Mouse (Mus musculus) cortical plate, adult 2 months (tissue): Measurements from ENCODE around the gene Gucd1. TPM values are rescaled to one million over a fixed set of nuclear protein-coding genes. Genes with fewer than 3 reads are reported as not detected.
"Not testable (repeated sequence)": the region's sequence is repeated elsewhere in the genome, so short reads cannot be mapped to it uniquely, and the experiment has no call there.

Source experiments
- H3K27ac ChIP-seq: fragments of 200-500 bp; 2 replicates; pipeline ENCODE4 v1.5.1; 2012; ENCODE audit warnings: low read length, control low read depth, inconsistent platforms; ENCODE audit not compliant: insufficient read depth
- H3K4me1 ChIP-seq: fragments of 200-500 bp; 2 replicates; pipeline ENCODE4 v1.6.1; 2011; ENCODE audit warnings: low read length; ENCODE audit not compliant: control insufficient read depth, insufficient read depth
- H3K4me3 ChIP-seq: fragments of 200-500 bp; 2 replicates; pipeline ENCODE4 v1.5.1; 2011; ENCODE audit warnings: mild to moderate bottlenecking, low read length, control low read depth; ENCODE audit not compliant: insufficient read depth
- CTCF ChIP-seq: fragments of 200-500 bp; IDR thresholded peaks from 2 replicates; pipeline ENCODE4 v1.5.1; 2011; ENCODE audit warnings: mild to moderate bottlenecking, control low read depth, low read length; ENCODE audit not compliant: insufficient read depth; ENCODE audit errors: extremely low read depth
- POLR2A ChIP-seq: fragments of 200-500 bp; IDR thresholded peaks from 2 replicates; pipeline ENCODE4 v1.6.1; 2011; ENCODE audit warnings: mild to moderate bottlenecking, low read length, control low read depth; ENCODE audit not compliant: insufficient read depth; ENCODE audit errors: extremely low read depth
- polyA plus RNA-seq: library from polyadenylated mRNA; depleted of rRNA; stranded (reverse); fragments of >200 nt; gene quantifications from 2 replicates; pipeline ENCODE4 v1.2.3, GENCODE M21; 2012

Gucd1 gene
- polyA plus RNA-seq, 1 experiment: 16.0 TPM

DNA sequence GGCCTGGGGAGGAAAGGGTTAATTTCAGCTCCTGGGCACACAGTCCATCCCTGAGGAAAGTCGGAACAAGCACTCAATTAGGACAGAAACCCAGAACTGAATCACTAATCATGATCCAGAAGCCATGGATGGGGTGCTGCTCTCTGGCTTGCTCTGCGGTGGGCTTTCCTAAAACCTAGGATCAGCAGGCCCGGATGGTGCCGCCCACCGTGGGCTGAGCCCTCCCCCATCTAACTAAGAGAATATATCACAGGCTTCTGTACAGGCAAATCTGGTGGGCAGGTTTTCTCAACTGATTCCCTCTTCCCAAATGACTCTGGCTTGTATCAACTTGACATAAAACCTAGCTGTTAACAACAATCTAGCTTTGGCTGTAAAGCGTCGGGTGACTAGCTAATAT is 30.1 kb upstream of the Gucd1 start:
- Histone ChIP-seq H3K4me3 (no peak overlapping the region), H3K4me1 (no peaks in the 10 kb centered on the region; the same call in 1 of the 2 replicates), H3K27ac (no peak overlapping the region)
- TF ChIP-seq CTCF: no peak

DNA sequence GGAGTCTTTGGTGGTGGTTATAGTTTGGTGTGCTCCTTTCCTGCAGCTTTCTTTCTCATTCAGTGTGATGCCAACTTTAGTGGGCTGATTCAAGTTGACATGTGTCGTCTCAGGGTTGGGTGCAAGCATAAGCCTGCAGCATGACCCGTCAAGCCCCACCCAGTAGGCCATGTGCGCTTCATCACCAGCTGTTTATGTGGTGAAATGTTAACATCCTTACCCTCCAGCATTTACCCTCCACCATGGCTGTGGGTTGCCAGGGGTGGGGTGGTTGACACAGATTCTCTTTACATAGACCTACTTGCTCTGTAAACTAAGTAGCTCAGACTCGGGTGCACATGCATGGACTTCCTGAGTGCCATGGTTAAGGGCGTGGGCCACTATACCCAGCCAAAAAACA is 18.4 kb upstream of the Gucd1 start:
- TF ChIP-seq POLR2A (no peak), CTCF (no peak)
- Histone ChIP-seq H3K4me1 (peaks cover 1% of the 10 kb centered on the region; the same call in 1 of the 2 replicates), H3K4me3 (no peak overlapping the region), H3K27ac (no peak overlapping the region)

DNA sequence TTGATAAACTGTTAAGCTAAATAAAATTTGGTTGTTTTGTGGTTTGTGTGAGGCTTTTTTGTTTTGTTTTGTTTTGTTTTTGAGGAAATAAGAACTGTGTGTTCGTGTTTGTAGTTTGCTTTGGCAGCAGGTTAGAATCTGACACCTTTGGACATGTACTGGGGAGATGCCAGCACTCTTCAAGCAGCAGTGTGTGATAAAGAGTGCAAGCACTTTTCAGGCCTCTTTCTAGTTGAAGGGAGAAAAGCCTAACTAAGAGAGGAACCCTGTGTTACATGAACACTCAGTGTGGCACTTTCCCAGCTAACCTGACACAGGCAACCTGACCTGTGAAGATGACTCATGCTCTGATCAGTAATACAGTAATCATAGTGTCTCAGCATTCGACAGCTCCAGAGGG is 17.7 kb upstream of the Gucd1 start:
- Histone ChIP-seq H3K4me3 (no peak overlapping the region), H3K27ac (no peak overlapping the region), H3K4me1 (peaks cover 1% of the 10 kb centered on the region; the same call in 1 of the 2 replicates)
- no peak for TF ChIP-seq POLR2A
- no peak for TF ChIP-seq CTCF

DNA sequence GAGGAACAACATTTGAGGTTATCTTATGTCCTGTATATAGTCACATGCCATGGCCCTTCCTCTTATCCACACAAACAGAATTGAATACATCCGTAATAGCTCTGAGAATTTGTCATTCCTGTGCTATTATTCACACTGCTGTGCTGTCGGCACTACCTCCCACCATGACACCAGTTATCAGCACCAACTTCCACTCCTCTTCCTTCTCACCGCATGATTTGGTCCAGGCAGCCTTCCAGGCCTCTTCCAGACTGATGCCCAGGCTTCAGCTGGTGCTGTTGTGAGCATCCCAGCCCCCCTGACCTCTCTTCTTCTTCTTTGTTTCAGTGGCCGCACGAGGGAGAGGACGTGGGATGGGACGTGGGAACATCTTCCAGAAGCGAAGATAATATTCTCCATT is 17.2 kb upstream of the Gucd1 start:
- Histone ChIP-seq H3K4me1 (peaks cover 1% of the 10 kb centered on the region; the same call in 1 of the 2 replicates), H3K27ac (no peak overlapping the region), H3K4me3 (no peak overlapping the region)
- TF ChIP-seq CTCF (no peak), POLR2A (no peak)

DNA sequence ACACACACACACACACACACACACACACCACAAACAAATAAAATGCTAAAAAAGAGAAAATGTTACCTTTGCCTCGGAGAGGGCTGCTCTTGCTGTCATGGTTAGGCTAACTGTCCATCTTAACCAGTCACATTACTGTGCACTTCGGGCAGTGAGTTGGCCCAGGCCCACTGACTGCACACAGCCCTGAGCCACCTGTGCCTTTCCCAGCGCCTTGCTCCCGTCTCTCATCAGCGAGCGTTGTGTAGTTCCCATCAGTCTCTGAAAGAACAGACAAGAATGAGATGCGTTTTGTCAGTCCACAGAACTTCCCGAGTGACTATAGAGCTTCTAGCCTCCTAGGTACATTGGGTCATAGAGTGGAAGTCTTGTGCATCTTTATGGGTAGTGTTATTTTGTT is 16.4 kb upstream of the Gucd1 start:
- Histone ChIP-seq H3K4me1 (peaks cover 1% of the 10 kb centered on the region; the same call in 1 of the 2 replicates), H3K4me3 (no peak overlapping the region), H3K27ac (no peak overlapping the region)
- TF ChIP-seq POLR2A: no peak
- no peak for TF ChIP-seq CTCF

DNA sequence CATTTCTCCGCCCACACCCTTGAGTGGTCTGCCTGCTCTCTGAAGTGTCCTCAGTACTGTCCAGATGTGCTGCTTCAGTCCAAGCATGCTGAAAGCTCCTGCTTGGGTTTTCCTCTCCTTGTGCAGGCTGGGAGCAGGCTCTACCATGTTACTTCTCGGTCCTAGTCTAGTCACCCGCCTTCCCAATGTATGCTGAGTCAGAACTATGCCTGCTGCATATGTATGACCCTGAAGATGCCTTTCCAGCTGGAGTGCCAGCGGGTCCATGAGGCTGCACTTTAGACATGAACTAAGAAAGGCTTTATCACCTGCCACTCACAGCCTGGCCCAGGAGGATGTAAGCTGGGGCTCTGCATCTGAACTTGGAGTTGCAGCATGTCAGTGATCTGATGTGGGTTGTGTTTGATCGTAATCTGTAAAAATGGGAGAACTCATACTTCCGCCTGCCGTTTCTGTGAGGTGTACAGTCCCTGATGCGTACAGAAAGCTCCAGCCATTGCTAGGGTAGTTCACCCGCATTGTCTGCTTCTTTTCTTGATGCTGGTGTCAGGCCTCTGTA is 13.8 kb upstream of the Gucd1 start:
- Histone ChIP-seq H3K4me1 (peaks cover 1% of the 10 kb centered on the region; the same call in 1 of the 2 replicates), H3K4me3 (no peak overlapping the region), H3K27ac (no peak overlapping the region)
- no peak for TF ChIP-seq POLR2A
- TF ChIP-seq CTCF: no peak

DNA sequence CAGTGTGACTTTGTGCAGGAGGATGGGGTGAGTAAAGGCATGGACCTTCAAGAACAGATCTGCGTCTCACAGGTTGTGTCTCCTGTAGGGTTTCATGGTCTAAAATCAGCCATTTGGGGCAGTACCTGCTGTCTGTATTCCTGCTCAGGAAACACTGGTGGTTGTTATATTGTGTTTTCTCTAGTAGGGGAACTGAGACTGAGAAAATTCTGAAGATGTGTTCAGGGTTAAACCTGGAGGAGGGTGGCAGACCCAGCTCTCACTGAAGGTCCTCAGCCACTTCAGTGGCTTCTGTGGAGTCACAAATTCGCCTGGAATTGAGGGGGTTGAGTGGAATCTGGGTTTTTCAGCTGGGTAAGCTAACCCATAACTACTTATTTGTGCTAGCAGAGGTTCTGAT is 12.6 kb upstream of the Gucd1 start:
- no peak overlapping the region for H3K27ac ChIP-seq
- no peak for TF ChIP-seq POLR2A
- no peak for TF ChIP-seq CTCF
- H3K4me3 ChIP-seq: no peak overlapping the region
- peaks cover 1% of the 10 kb centered on the region; the same call in 1 of the 2 replicates for H3K4me1 ChIP-seq

DNA sequence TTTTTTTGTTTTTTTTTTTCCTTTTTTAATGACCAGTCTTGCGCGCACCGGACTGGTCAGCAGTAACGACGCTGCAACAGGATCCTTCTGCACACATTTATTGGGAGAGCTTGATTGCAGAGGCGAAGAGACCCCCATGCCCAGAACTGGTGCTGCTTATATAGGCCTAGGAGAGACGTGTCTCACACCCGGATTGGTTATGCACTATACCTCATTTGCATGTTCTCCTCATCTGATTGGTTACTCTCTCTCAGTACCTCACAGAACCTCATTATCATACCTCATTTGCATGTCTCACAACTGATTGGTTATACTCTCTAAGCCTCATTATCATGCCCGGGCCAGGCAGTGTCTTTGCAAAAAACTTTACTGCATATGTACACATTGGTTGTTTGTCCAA is 7.7 kb upstream of the Gucd1 start:
- not testable (repeated sequence) for H3K27ac ChIP-seq, H3K4me1 ChIP-seq, H3K4me3 ChIP-seq

DNA sequence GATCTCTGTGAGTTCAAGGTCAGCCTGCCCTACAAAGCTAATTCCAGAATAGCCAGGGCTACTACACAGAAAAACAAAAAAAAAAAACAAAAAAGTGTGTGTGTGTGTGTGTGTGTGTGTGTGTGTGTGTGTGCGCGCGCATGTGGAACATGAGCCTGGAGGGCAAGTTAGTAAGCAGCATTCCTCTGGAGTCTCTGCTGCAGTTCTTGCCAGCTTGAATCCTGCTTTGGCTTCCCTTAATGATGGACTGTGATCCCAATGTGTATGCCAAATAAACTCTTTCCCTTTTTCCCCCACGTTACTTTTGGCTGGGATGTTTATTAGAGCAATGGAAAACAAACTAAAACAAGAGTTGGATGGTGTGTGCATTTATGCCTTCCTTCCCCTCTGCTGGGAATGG is 3.9 kb upstream of the Gucd1 start:
- no peak overlapping the region for H3K4me3 ChIP-seq
- TF ChIP-seq POLR2A (no peak), CTCF (no peak)
- H3K27ac ChIP-seq: no peak overlapping the region
- 0 out of 2 replicates have a peak, but pooled peaks cover 2% of the 10 kb centered on the region for H3K4me1 ChIP-seq

DNA sequence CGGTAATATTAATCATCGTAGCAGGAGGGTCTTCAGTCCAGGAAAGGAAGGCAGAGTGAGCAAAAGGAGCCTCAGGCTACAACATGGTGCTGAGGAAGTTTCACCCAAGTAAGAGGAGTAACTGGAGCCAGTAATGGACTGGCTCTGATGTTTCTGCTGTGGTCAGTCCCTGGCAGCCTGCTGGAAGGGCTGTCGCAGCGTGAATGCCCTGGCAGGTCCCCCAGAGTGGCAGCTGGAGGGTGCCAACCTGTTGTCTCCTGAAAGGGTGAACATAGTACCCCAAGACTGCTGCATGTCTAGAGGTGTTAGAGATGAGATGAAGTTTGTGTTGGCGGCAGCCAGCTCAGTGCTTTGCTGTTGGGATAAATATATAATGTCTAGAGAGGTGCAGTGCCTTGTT is 2.8 kb upstream of the Gucd1 start:
- H3K27ac ChIP-seq: no peak overlapping the region
- H3K4me3 ChIP-seq: no peak overlapping the region
- peaks cover 9% of the 10 kb centered on the region; the same call in 1 of the 2 replicates for H3K4me1 ChIP-seq
- TF ChIP-seq POLR2A (no peak), CTCF (no peak)
